Mouse (Mus musculus): ENCODE data around the gene 9130023H24Rik.

- no peak for TF ChIP-seq ZNF384 (IDR thresholded peaks at IDR 0.05; ENCODE audit: low read depth, low read length)
- TF ChIP-seq RCOR1 (conservative IDR thresholded peaks at IDR 0.05; ENCODE audit: low read depth, low read length), result no peak
- no peak for TF ChIP-seq ETS1 (conservative IDR thresholded peaks at IDR 0.05; ENCODE audit: low read depth, low read length)
Observed at GRCm38 (mm10) chr7:128266056-128266455, 28.2 kb upstream of the 9130023H24Rik start.
